Comparison of ENCODE assay signal across 14 mouse cellular contexts in genomic region chr8:114885026-114885592, GRCm38 (mm10).
DNase-seq lines count a peak whose midpoint lies in the region; ATAC-seq and TF ChIP-seq lines count a peak whose summit lies in the region.
"Had no signal": no experiment of that assay in that cellular context is flagged by ENCODE, and none has a peak within 500 bp of the region (broad histone marks: within the 10 kb centered on the region; RNA-seq: fewer than 3 reads in every experiment).

No protein-coding gene starts in this region.

- H3K9me3 ChIP-seq in hindbrain, embryonic 13.5 days: no peaks in the 10 kb centered on the region
- no peaks in the 10 kb centered on the region for H3K9me3 ChIP-seq in hindbrain, embryonic 14.5 days (ENCODE audit: control insufficient read depth, low read length)
- H3K9me3 ChIP-seq in forebrain, embryonic 14.5 days (replicated peaks; ENCODE audit: control insufficient read depth, low read length): no peaks in the 10 kb centered on the region
- H3K9me3 ChIP-seq: embryonic facial prominence, embryonic 12.5 days; heart, embryonic 15.5 days; neural tube, embryonic 12.5 days had no signal

- H3K27me3 ChIP-seq in hindbrain, embryonic 13.5 days: no peaks in the 10 kb centered on the region; the same call in 1 of the 2 replicates
- no peaks in the 10 kb centered on the region for H3K27me3 ChIP-seq in hindbrain, embryonic 14.5 days (ENCODE audit: control insufficient read depth, insufficient read depth, low read length)
- H3K27me3 ChIP-seq in spleen, adult 2 months (ENCODE audit: control insufficient read depth, insufficient read depth, low read length): no peaks in the 10 kb centered on the region
- no peaks in the 10 kb centered on the region for H3K27me3 ChIP-seq in forebrain, embryonic 14.5 days (replicated peaks; ENCODE audit: control insufficient read depth, insufficient read depth, low read length)
- no peaks in the 10 kb centered on the region for H3K27me3 ChIP-seq in splenic B cell, adult 2 months (ENCODE audit: control insufficient read depth, insufficient read depth, low read length, poor library complexity, severe bottlenecking)
- H3K27me3 ChIP-seq: embryonic facial prominence, embryonic 12.5 days; heart, embryonic 15.5 days had no signal

- DNase-seq in hindbrain, embryonic 14.5 days (ENCODE audit: low spot score): no peak
- no peak for DNase-seq in spleen, adult 2 months (ENCODE audit: low read depth in 1 of 2, low spot score in 2 of 2)
- DNase-seq in spleen, postnatal 4 days (ENCODE audit: low spot score in 2 of 2): no peak
- peak; percentile 71 for DNase-seq in forebrain, embryonic 14.5 days (ENCODE audit: low spot score)
- DNase-seq in splenic B cell, adult 2 months (ENCODE audit: low read depth, low spot score): peak; percentile 52
- DNase-seq in adrenal gland, postnatal 10 days: no peak
- no peak for DNase-seq in gastrocnemius, postnatal 4 days (ENCODE audit: low spot score in 2 of 2)
- DNase-seq: gastrocnemius, adult 2 months; layer of hippocampus, adult 9-11 months; liver had no signal

- TF ChIP-seq CTCF in spleen, adult 2 months (IDR thresholded peaks at IDR 0.05; ENCODE audit: extremely low read depth, insufficient read depth, insufficient read length, insufficient replicate concordance): no peak

- 45% methylated on average over 18 of the region's 18 CpGs for WGBS in hindbrain, embryonic 13.5 days
- WGBS in hindbrain, embryonic 14.5 days: 40% methylated on average over 18 of the region's 18 CpGs
- 62% methylated on average over 18 of the region's 18 CpGs for WGBS in spleen, adult 2 months
- WGBS in forebrain, embryonic 14.5 days: 7% methylated on average over 18 of the region's 18 CpGs

- no peak overlapping the region for H3K4me3 ChIP-seq in hindbrain, embryonic 13.5 days
- H3K4me3 ChIP-seq in hindbrain, embryonic 14.5 days (replicated peaks; ENCODE audit: low read length): no peak overlapping the region
- H3K4me3 ChIP-seq in spleen, adult 2 months (ENCODE audit: extremely low read depth, insufficient read depth, insufficient read length): no peak overlapping the region
- no peak overlapping the region for H3K4me3 ChIP-seq in forebrain, embryonic 14.5 days (ENCODE audit: low read depth, low read length)
- H3K4me3 ChIP-seq: embryonic facial prominence, embryonic 12.5 days; gastrocnemius, adult 2 months; heart, embryonic 15.5 days; neural tube, embryonic 12.5 days had no signal

- no peak for ATAC-seq in hindbrain, embryonic 13.5 days (ENCODE audit: low FRiP score)
- ATAC-seq in hindbrain, embryonic 14.5 days (ENCODE audit: low FRiP score): no peak
- ATAC-seq in forebrain, embryonic 14.5 days: peak; percentile 30

- H3K27ac ChIP-seq in hindbrain, embryonic 13.5 days: 0 out of 2 replicates have a peak overlapping the region, but pooled peaks have one; percentile 55
- no peak overlapping the region for H3K27ac ChIP-seq in hindbrain, embryonic 14.5 days
- peak overlapping the region; percentile 58 for H3K27ac ChIP-seq in spleen, adult 2 months (ENCODE audit: insufficient read depth, low read length)
- H3K27ac ChIP-seq in forebrain, embryonic 14.5 days (ENCODE audit: low read depth, low read length): no peak overlapping the region
- H3K27ac ChIP-seq: embryonic facial prominence, embryonic 12.5 days; gastrocnemius, adult 2 months; heart, embryonic 15.5 days; neural tube, embryonic 12.5 days had no signal

- peaks cover 42% of the 10 kb centered on the region for H3K4me1 ChIP-seq in hindbrain, embryonic 13.5 days (replicated peaks)
- H3K4me1 ChIP-seq in hindbrain, embryonic 14.5 days (replicated peaks; ENCODE audit: control insufficient read depth, insufficient read depth, low read length): peaks cover 8% of the 10 kb centered on the region
- H3K4me1 ChIP-seq in spleen, adult 2 months (ENCODE audit: control insufficient read depth, insufficient read depth, insufficient read length): peaks cover 21% of the 10 kb centered on the region
- H3K4me1 ChIP-seq in forebrain, embryonic 14.5 days (ENCODE audit: control insufficient read depth, insufficient read depth, low read length): peaks cover 18% of the 10 kb centered on the region

- no peaks in the 10 kb centered on the region for H3K36me3 ChIP-seq in hindbrain, embryonic 13.5 days
- H3K36me3 ChIP-seq in hindbrain, embryonic 14.5 days (replicated peaks; ENCODE audit: control insufficient read depth, insufficient read depth): no peaks in the 10 kb centered on the region
- H3K36me3 ChIP-seq in spleen, adult 2 months (ENCODE audit: control insufficient read depth, insufficient read depth, low read length): no peaks in the 10 kb centered on the region
- no peaks in the 10 kb centered on the region for H3K36me3 ChIP-seq in forebrain, embryonic 14.5 days (ENCODE audit: control insufficient read depth, insufficient read depth, low read length)
- H3K36me3 ChIP-seq in splenic B cell, adult 2 months (ENCODE audit: control insufficient read depth, insufficient read depth, low read length, poor library complexity, severe bottlenecking): no peaks in the 10 kb centered on the region
- H3K36me3 ChIP-seq: embryonic facial prominence, embryonic 12.5 days; heart, embryonic 15.5 days; neural tube, embryonic 12.5 days had no signal

- H3K9ac ChIP-seq in hindbrain, embryonic 13.5 days: no peak overlapping the region
- H3K9ac ChIP-seq in hindbrain, embryonic 14.5 days: no peak overlapping the region
- 0 out of 2 replicates have a peak overlapping the region, but pooled peaks have one; percentile 17 for H3K9ac ChIP-seq in forebrain, embryonic 14.5 days (ENCODE audit: low read length)
- H3K9ac ChIP-seq: embryonic facial prominence, embryonic 12.5 days; heart, embryonic 15.5 days; neural tube, embryonic 12.5 days had no signal

- H3K4me2 ChIP-seq in hindbrain, embryonic 13.5 days: no peak overlapping the region; the same call in 1 of the 2 replicates
- H3K4me2 ChIP-seq in hindbrain, embryonic 14.5 days (replicated peaks): no peak overlapping the region
- H3K4me2 ChIP-seq in forebrain, embryonic 14.5 days (ENCODE audit: low read length): peak overlapping the region; percentile 39
- H3K4me2 ChIP-seq: embryonic facial prominence, embryonic 12.5 days; heart, embryonic 15.5 days; neural tube, embryonic 12.5 days had no signal

- no peak for TF ChIP-seq POLR2A in spleen, adult 2 months (IDR thresholded peaks at IDR 0.05; ENCODE audit: low read depth, low read length)

Comparison
In these comparisons a context has a peak if more than half of its experiments do, and no peak if none do; other contexts are left out.
1. H3K27ac ChIP-seq: peak in hindbrain, embryonic 13.5 days (single experiment) and spleen, adult 2 months (single experiment); none in hindbrain, embryonic 14.5 days (single experiment) and forebrain, embryonic 14.5 days (single experiment).
2. DNase-seq: peak in forebrain, embryonic 14.5 days (single experiment) and splenic B cell, adult 2 months (single experiment); none in hindbrain, embryonic 14.5 days (single experiment), spleen, adult 2 months (0 of 2), spleen, postnatal 4 days (0 of 2), adrenal gland, postnatal 10 days (single experiment) and gastrocnemius, postnatal 4 days (0 of 2).